Mouse (Mus musculus): ENCODE data around the gene Mdn1. TPM values are rescaled to one million over a fixed set of nuclear protein-coding genes. Genes with fewer than 3 reads are reported as not detected.

Mdn1 gene
- polyA plus RNA-seq (2012; rRNA removed; ENCODE audit: low replicate concordance), result 6.2 and 9.8 TPM in 2 replicates

DNA sequence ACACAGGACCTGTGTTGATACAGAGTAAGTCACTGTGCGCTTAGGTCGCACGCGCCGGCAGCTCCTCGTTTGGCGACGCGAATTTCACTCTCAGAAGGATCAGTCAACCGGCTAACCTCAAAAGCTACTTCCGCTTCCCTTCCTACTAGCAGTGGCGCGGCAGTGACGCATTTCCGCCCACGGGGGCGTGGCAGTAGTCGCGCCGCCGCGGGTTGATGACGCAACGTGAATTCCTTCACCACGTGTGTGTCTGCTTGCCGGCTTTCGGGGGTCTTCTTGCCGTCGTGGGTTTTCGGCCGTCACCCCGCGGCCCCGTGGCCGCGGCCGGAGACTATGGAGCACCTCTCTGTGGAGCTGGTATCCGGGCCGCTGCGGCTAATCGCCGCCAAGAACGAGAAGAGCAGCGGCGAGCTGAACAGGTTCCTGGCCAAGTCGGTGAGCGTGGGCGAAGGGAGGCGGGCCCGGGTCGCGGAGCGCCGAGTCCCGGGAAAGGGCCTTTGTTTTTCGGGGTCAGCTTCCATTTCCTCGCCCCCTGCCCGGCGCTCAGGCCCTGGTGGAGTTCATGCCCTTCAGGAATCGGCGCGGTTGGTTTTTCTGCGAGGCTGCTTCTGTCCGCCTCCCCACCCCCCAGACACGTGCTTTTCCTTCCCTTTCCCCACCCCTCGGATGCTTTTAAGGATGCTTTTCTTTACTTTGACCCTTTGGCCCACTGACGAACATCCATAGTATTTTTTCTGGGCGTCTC, at the start of gene Mdn1:
Gene Mdn1, plus strand, starts transcription at position 202 of the 745 bp plus-strand sequence.

DNA sequence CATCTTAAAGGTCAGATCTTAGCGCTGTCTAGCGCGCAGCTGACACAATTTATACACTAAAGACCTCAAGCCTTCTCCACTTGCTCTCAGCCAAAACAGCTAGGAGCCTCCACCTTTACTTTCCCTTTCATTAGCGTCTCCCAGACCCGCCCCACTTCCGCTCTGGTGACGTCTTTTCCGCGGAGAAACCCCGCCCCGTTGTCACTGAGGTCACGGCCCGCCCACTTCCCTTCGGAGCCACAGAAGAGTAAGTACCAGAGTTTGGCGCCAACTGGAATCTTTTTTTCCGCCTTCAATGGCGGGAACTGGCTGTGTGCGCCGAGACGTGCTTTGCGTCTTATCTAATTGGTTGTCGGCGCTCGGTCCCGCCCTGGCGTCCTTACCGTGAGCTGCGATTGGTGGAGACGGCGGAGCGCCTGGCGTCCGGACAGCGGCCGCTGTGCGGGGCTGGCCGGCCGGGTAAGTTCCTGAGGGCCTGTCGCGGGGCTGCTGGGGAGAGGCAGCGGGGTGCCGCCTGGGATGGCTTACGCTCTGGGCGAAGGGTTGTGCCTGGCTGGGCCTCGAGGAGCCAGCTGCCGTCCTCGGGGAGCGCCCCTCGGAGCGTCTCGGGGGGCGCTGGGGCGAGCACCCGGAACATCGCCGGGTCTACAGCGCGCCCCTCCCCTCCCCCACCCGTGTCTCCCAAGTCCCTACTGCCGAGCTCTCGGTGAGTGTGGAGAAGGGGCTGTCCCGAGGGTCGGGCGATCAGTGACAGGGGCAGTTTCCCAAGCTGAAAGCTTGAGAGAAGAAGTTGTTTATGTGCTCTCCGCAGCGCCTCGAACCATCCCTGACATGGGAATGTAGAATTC, 41.7 kb upstream of the Mdn1 start, which contains the start of gene Casp8ap2:
Gene Casp8ap2, plus strand, starts transcription at position 418 of the 848 bp plus-strand sequence.

DNA sequence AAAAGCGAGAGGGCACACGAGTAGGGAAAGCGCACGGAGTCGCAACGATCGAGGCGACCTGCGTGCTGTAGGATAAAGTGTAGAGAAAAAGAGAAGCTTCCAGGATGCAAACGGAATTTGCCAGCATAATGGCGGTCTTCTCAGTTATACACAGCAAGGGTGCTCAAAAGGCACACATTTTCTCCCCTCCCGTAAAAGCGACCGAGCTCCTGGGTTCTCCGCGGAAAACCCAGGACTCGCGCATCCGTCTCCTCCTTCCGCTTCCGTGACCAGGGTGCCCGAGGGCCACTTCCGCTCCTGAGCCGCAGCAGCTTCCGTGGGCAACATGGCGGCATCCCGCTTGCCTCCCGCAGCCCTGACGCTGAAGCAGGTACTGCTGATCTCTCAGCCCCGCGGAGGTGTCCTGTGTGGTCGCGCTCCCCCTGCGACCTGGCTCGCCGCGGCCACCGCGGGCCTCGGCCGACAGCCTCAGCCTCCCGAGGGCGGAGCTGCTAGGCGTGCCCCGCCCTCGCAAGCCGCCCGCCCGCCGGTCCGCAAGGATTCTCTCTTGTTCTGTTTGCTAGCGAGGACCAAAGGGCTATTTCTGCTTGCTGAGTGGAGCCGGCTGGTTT, 143.2 kb downstream of the Mdn1 start, which contains the start of gene Lyrm2:
Gene Lyrm2, plus strand, starts transcription at position 288 of the 611 bp plus-strand sequence.

Other genes with a start within 250 kb of the Mdn1 start
- gene Gja10, start 54.4 kb upstream of the Mdn1 start, polyA plus RNA-seq (2012; rRNA removed; ENCODE audit: low replicate concordance), result not detected in 2 replicates
- 0.82 and 2.7 TPM in 2 replicates for gene Casp8ap2, start 41.7 kb upstream of the Mdn1 start, polyA plus RNA-seq (2012; rRNA removed; ENCODE audit: low replicate concordance)
- 4.9 and 6.3 TPM in 2 replicates for gene Lyrm2, start 143.1 kb downstream of the Mdn1 start, polyA plus RNA-seq (2012; rRNA removed; ENCODE audit: low replicate concordance)

All from mammary gland, adult 2 months (tissue).